Mouse (Mus musculus) intestine, postnatal 0 days (tissue): ENCODE data around the gene Olfr1161. TPM values are rescaled to one million over a fixed set of nuclear protein-coding genes. Genes with fewer than 3 reads are reported as not detected.

ENCODE experiments used
- ATAC-seq: fragments of 200-750 bp; cut with Nextera tagmentation; 2 replicates; pipeline ENCODE4 v1.8.0; 2017; ENCODE audit warnings: mild to moderate bottlenecking, moderate TSS enrichment, moderate library complexity
- H3K27ac ChIP-seq: fragments of 300-500 bp; sonication (generic); 2 replicates; pipeline ENCODE4 v1.5.1; 2014; ENCODE audit warnings: mild to moderate bottlenecking, low read depth, low read length, moderate library complexity
- H3K27me3 ChIP-seq: fragments of 300-500 bp; sonication (generic); replicated peaks from 2 replicates; pipeline ENCODE4 v1.6.1; 2014; ENCODE audit warnings: low read length, mixed read lengths; ENCODE audit not compliant: control insufficient read depth, insufficient read depth
- H3K36me3 ChIP-seq: fragments of 300-500 bp; sonication (generic); 2 replicates; pipeline ENCODE4 v1.6.1; 2014; ENCODE audit warnings: mild to moderate bottlenecking, moderate library complexity; ENCODE audit not compliant: control insufficient read depth, insufficient read depth
- H3K4me1 ChIP-seq: fragments of 300-500 bp; sonication (generic); replicated peaks from 2 replicates; pipeline ENCODE4 v1.6.1; 2014; ENCODE audit warnings: antibody characterized with exemption, low read length, mixed read lengths; ENCODE audit not compliant: control insufficient read depth, insufficient read depth
- H3K4me2 ChIP-seq: fragments of 300-500 bp; sonication (generic); replicated peaks from 2 replicates; pipeline ENCODE4 v1.6.1; 2014; ENCODE audit warnings: low read depth, mild to moderate bottlenecking, moderate library complexity
- H3K4me3 ChIP-seq: fragments of 300-500 bp; sonication (generic); 2 replicates; pipeline ENCODE4 v1.5.1; 2014; ENCODE audit warnings: low read depth, low read length
- H3K9ac ChIP-seq: fragments of 300-500 bp; sonication (generic); 2 replicates; pipeline ENCODE4 v1.6.1; 2014; ENCODE audit warnings: mild to moderate bottlenecking, low read depth, low read length
- H3K9me3 ChIP-seq: fragments of 300-500 bp; sonication (generic); 2 replicates; pipeline ENCODE4 v1.6.1; 2016; ENCODE audit warnings: mixed run types; ENCODE audit not compliant: control insufficient read depth
- CTCF ChIP-seq: sonication (generic); IDR thresholded peaks from 2 replicates; pipeline ENCODE4 v1.5.1; 2016; ENCODE audit warnings: low read depth, mild to moderate bottlenecking, control low read depth, antibody characterized with exemption, moderate library complexity
- WGBS: fragments of 180-500 bp; shearing (Covaris S2); extraction: QIAGEN DNeasy Blood & Tissue Kit; methylation state at CpG from one replicate; pipeline ENCODE4 v1.1.7; 2014; 5-methylcytosine and 5-hydroxymethylcytosine counted together
- polyA plus RNA-seq: library from polyadenylated mRNA; unstranded; fragments of >200 nt; fragmentation: Nextera tagmentation; extraction: Ambion mirVana; gene quantifications from 2 replicates; pipeline ENCODE4 v1.2.1, GENCODE M21; 2015

The Olfr1161 gene
- polyA plus RNA-seq, 1 experiment from 2014 or later, result not detected

DNA sequence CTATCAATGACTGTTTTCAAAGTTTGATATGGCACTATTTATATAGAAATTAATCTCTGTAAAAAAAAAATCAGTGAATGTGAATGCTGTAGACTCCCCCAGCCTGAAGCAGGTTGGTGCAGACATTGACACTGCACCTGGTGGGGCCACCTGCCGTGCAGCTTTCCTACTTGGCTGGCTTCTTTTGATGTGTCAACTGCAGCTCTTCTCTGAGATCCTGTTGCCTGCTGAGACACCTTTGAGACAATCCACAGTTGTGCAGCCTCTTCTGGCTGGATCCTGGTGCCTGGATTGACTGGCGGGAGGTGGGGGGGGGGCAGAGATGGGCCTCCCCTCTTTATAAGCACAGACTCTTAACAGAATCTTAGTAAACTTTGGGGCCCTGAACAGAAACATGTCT is 41.0 kb downstream of the Olfr1161 start:
- no peaks in the 10 kb centered on the region for H3K36me3 ChIP-seq
- no peaks in the 10 kb centered on the region for H3K4me1 ChIP-seq
- 88% methylated on average over 2 of the region's 2 CpGs for WGBS
- H3K9me3 ChIP-seq, result 0 out of 2 replicates have a peak, but pooled peaks cover 4% of the 10 kb centered on the region
- H3K4me2 ChIP-seq, result no peak overlapping the region
- TF ChIP-seq CTCF, result no peak
- no peak for ATAC-seq
- no peak overlapping the region for H3K27ac ChIP-seq
- no peaks in the 10 kb centered on the region for H3K27me3 ChIP-seq
- H3K4me3 ChIP-seq, result no peak overlapping the region
- no peak overlapping the region for H3K9ac ChIP-seq

- no peaks in the 10 kb centered on the region for H3K9me3 ChIP-seq
- no peak within 1 kb of the TSS for H3K27ac ChIP-seq
- H3K4me1 ChIP-seq, result no peaks in the 10 kb centered on the region
- H3K4me3 ChIP-seq, result no peak within 1 kb of the TSS
- ATAC-seq, result no peak
- no peak within 1 kb of the TSS for H3K9ac ChIP-seq
- TF ChIP-seq CTCF, result no peak
- H3K27me3 ChIP-seq, result no peaks in the 10 kb centered on the region
- H3K36me3 ChIP-seq, result no peaks in the 10 kb centered on the region
- H3K4me2 ChIP-seq, result no peak within 1 kb of the TSS
Observed at GRCm38 (mm10) chr2:88071730-88072129, 49.2 kb downstream of the Olfr1161 start, which contains the start of gene Olfr1163. Olfr1163 (minus strand) TSS chr2:88071830.

Other genes starting within 250 kb of the Olfr1161 start
- gene Olfr152, start 243.3 kb upstream of the Olfr1161 start, polyA plus RNA-seq, result not detected in 2 replicates
- gene Olfr1143, start 222.2 kb upstream of the Olfr1161 start, polyA plus RNA-seq, result not detected in 2 replicates
- gene Olfr1145, start 213.0 kb upstream of the Olfr1161 start, polyA plus RNA-seq, result not detected in 2 replicates
- not detected in 2 replicates for gene Olfr1148, start 192.2 kb upstream of the Olfr1161 start, polyA plus RNA-seq
- gene Olfr1150-ps1, start 178.8 kb upstream of the Olfr1161 start, polyA plus RNA-seq, result not detected in 2 replicates
- not detected in 2 replicates for gene Olfr1151, start 166.9 kb upstream of the Olfr1161 start, polyA plus RNA-seq
- gene Olfr1152, start 156.3 kb upstream of the Olfr1161 start, polyA plus RNA-seq, result not detected in 2 replicates
- gene Olfr1153, start 127.8 kb upstream of the Olfr1161 start, polyA plus RNA-seq, result not detected in 2 replicates
- not detected in 2 replicates for gene Olfr1154, start 117.6 kb upstream of the Olfr1161 start, polyA plus RNA-seq
- not detected in 2 replicates for gene Olfr1155, start 77.6 kb upstream of the Olfr1161 start, polyA plus RNA-seq
- gene Olfr1156, start 69.7 kb upstream of the Olfr1161 start, polyA plus RNA-seq, result not detected in 2 replicates
- not detected in 2 replicates for gene Olfr1157, start 54.5 kb upstream of the Olfr1161 start, polyA plus RNA-seq
- gene Olfr74, start 48.1 kb upstream of the Olfr1161 start, polyA plus RNA-seq, result not detected in 2 replicates
- not detected in 2 replicates for gene Olfr1158, start 32.7 kb upstream of the Olfr1161 start, polyA plus RNA-seq
- not detected in 2 replicates for gene Olfr1160, start 14.5 kb upstream of the Olfr1161 start, polyA plus RNA-seq
- not detected in 2 replicates for gene Olfr73, start 14.9 kb downstream of the Olfr1161 start, polyA plus RNA-seq
- gene Olfr1162, start 28.4 kb downstream of the Olfr1161 start, polyA plus RNA-seq, result not detected in 2 replicates
- not detected in 2 replicates for gene Olfr1163, start 49.1 kb downstream of the Olfr1161 start, polyA plus RNA-seq
- not detected in 2 replicates for gene Olfr1164, start 71.2 kb downstream of the Olfr1161 start, polyA plus RNA-seq
- not detected in 2 replicates for gene Olfr1166, start 105.5 kb downstream of the Olfr1161 start, polyA plus RNA-seq
- gene Olfr1167, start 132.4 kb downstream of the Olfr1161 start, polyA plus RNA-seq, result not detected in 2 replicates
- not detected in 2 replicates for gene Olfr1168, start 159.1 kb downstream of the Olfr1161 start, polyA plus RNA-seq
- gene Olfr1170, start 205.6 kb downstream of the Olfr1161 start, polyA plus RNA-seq, result not detected in 2 replicates